Mouse (Mus musculus) forebrain, embryonic 13.5 days (tissue): ENCODE measurements around the gene Gm21904. TPM values are rescaled to one million over a fixed set of nuclear protein-coding genes. Genes with fewer than 3 reads are reported as not detected.
"Not testable (repeated sequence)": the region's sequence is repeated elsewhere in the genome, so short reads cannot be mapped to it uniquely, and the experiment has no call there.

Experiments used
- ATAC-seq: fragments of 200-750 bp; cut with Nextera tagmentation; 2 replicates; pipeline ENCODE4 v1.8.0; 2017
- H3K27ac ChIP-seq: fragments of 300-500 bp; sonication (generic); 2 replicates; pipeline ENCODE4 v1.5.1; 2015; ENCODE audit warnings: inconsistent platforms, mild to moderate bottlenecking, moderate library complexity
- H3K27me3 ChIP-seq: fragments of 300-500 bp; sonication (generic); 2 replicates; pipeline ENCODE4 v1.6.1; 2015; ENCODE audit warnings: mild to moderate bottlenecking, inconsistent platforms
- H3K36me3 ChIP-seq: fragments of 300-500 bp; sonication (generic); 2 replicates; pipeline ENCODE4 v1.6.1; 2015; ENCODE audit warnings: mild to moderate bottlenecking, inconsistent platforms; ENCODE audit not compliant: poor library complexity, severe bottlenecking
- H3K4me1 ChIP-seq: fragments of 300-500 bp; sonication (generic); 2 replicates; pipeline ENCODE4 v1.6.1; 2015; ENCODE audit warnings: inconsistent platforms
- H3K4me2 ChIP-seq: fragments of 300-500 bp; sonication (generic); 2 replicates; pipeline ENCODE4 v1.6.1; 2015; ENCODE audit warnings: inconsistent platforms, mild to moderate bottlenecking, moderate library complexity
- H3K4me3 ChIP-seq: fragments of 300-500 bp; sonication (generic); 2 replicates; pipeline ENCODE4 v1.5.1; 2015; ENCODE audit warnings: mild to moderate bottlenecking, inconsistent platforms
- H3K9ac ChIP-seq: fragments of 300-500 bp; sonication (generic); 2 replicates; pipeline ENCODE4 v1.6.1; 2015; ENCODE audit warnings: mild to moderate bottlenecking, inconsistent platforms
- H3K9me3 ChIP-seq: fragments of 300-500 bp; sonication (generic); replicated peaks from 2 replicates; pipeline ENCODE4 v1.6.1; 2016; ENCODE audit warnings: inconsistent platforms
- WGBS: fragments of 180-500 bp; shearing (Covaris S2); methylation state at CpG from one replicate; pipeline ENCODE4 v1.1.7; 2015; 5-methylcytosine and 5-hydroxymethylcytosine counted together
- polyA plus RNA-seq: library from polyadenylated mRNA; unstranded; fragments of >200 nt; fragmentation: Nextera tagmentation; extraction: Ambion mirVana; gene quantifications from 2 replicates; pipeline ENCODE4 v1.2.1, GENCODE M21; 2015

Gm21904 gene
- not detected in 2 replicates for polyA plus RNA-seq

- not testable (repeated sequence) for H3K9me3 ChIP-seq, H3K27ac ChIP-seq, H3K36me3 ChIP-seq, H3K27me3 ChIP-seq, ATAC-seq, H3K4me1 ChIP-seq, H3K4me3 ChIP-seq, H3K4me2 ChIP-seq, H3K9ac ChIP-seq
- WGBS: no CpG with 5 or more reads among the region's 3 CpGs
These were observed at the start of gene Gm21904 for GRCm38 (mm10) chrY:17846166-17846565. TSS of gene Gm21904 (minus strand) at chrY:17846266.

- not testable (repeated sequence) for H3K9me3 ChIP-seq, ATAC-seq, H3K36me3 ChIP-seq, H3K27me3 ChIP-seq, H3K4me1 ChIP-seq, H3K27ac ChIP-seq, H3K9ac ChIP-seq, H3K4me2 ChIP-seq, H3K4me3 ChIP-seq
These were observed 28.4 kb upstream of the Gm21904 start, which contains the start of the genes Gm20772 and Gm20831 for GRCm38 (mm10) chrY:17874441-17874840. TSS of gene Gm20772 (plus strand) at chrY:17874741. TSS of gene Gm20831 (plus strand) at chrY:17874741.

Other genes starting within 250 kb of the Gm21904 start
- gene Gm20772, start 28.5 kb upstream of the Gm21904 start, polyA plus RNA-seq: not detected in 2 replicates
- not detected in 2 replicates for gene Gm20831, start 28.5 kb upstream of the Gm21904 start, polyA plus RNA-seq
- not detected in 2 replicates for gene Srsy, start 91.1 kb upstream of the Gm21904 start, polyA plus RNA-seq
- gene Gm21764, start 215.5 kb upstream of the Gm21904 start, polyA plus RNA-seq: not detected in 2 replicates
- not detected in 2 replicates for gene Ssty1, start 242.8 kb upstream of the Gm21904 start, polyA plus RNA-seq